Mouse (Mus musculus): ENCODE data around the gene Ctdnep1. TPM values are rescaled to one million over a fixed set of nuclear protein-coding genes. Genes with fewer than 3 reads are reported as not detected.
A peak's percentile ranks its signal among the peaks of the same experiment; 100 is the strongest.
"Not testable (repeated sequence)": the region's sequence is repeated elsewhere in the genome, so short reads cannot be mapped to it uniquely, and the experiment has no call there.

The Ctdnep1 gene
- total RNA-seq, 2 experiments from 2014 or later: 115 TPM

- no peak for DNase-seq (ENCODE audit: low spot score in 2 of 2)
- intact Hi-C loops (cut with DNase I): no loop called here
Observed at GRCm38 (mm10) chr11:69998567-69999491, 17.9 kb downstream of the Ctdnep1 start.

- intact Hi-C loops (cut with DNase I): no loop called here
- DNase-seq (ENCODE audit: low spot score in 2 of 2): no peak
Observed at GRCm38 (mm10) chr11:69999666-70000065, 18.7 kb downstream of the Ctdnep1 start.

DNA sequence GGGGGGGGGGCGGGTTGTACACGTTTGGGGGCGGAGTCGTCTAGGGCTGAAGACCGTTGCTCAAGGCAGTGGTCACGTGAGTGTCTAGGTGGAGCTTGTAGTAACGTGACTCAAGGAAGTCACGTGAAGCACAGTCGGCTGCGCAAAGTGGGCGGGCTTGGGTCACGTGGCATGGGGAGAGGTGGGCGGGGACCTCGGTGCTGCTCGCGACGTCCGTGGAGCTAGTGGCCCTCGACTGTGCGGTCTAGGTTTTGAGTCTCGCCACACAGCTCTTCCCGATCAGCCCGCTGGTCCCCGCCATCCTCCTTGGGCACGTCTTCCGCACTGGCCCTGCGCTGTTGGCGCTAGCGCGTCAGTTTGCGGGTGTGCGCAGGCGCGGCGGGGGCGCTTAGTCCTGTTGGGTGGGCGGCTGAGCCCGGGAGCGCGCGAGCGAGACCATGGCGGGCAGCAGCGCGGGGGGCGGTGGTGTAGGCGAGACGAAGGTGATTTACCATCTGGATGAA lies 19.5 kb downstream of the Ctdnep1 start, which contains the start of gene Dvl2:
Gene Dvl2, plus strand, starts transcription at position 200 of the 503 bp plus-strand sequence.
- peak; percentile 92 to 97 for DNase-seq (ENCODE audit: low spot score in 2 of 2)
- intact Hi-C loops (cut with DNase I): no loop called here

DNA sequence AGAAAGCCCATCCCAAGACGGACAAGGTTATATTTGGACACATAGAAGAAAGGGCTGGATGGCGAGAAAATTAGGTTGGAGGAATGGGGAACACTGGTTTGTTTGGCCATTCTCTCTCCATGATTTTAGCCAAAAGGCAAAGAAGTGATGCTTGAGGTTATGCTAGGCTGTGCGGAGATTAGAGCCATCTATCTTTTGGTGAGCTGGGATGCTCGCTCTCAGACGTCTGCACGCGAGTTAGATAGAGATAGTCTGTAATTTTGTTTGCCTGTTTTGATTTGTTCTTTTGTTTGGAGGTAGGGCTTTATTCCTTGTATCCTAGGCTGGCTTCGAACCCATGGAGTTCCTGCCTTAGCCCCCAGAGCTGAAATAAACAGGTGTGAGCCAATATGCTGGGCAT lies 20.2 kb downstream of the Ctdnep1 start:
- intact Hi-C loops (cut with DNase I): no loop called here
- no peak for DNase-seq (ENCODE audit: low spot score in 2 of 2)

DNA sequence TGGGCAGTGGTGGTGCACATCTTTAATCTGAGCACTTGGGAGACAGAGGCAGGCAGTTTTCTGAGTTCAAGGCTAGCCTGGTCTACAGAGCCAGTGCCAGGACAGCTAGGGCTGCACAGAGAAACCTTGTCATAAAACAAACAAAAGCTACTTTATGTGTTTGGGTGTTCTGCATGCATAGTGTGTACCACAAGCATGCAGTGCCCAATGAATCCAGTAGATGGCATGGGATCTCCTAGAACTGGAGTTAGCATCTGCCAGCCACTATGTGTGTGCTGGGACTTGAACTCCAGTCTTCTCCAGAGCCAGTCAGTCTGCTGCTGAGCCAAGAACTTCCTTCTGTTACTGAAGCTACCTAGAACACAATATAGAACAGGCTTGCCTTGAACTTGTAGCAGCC lies 20.9 kb downstream of the Ctdnep1 start:
- intact Hi-C loops (cut with DNase I): no loop called here
- no peak for DNase-seq (ENCODE audit: low spot score in 2 of 2)

GRCm38 (mm10) chr11:70002471-70002870 lies 21.5 kb downstream of the Ctdnep1 start:
- intact Hi-C loops (cut with DNase I): no loop called here
- no peak for DNase-seq (ENCODE audit: low spot score in 2 of 2)

GRCm38 (mm10) chr11:70005521-70005920 lies 24.6 kb downstream of the Ctdnep1 start:
- intact Hi-C loops (cut with DNase I): no loop called here
- DNase-seq (ENCODE audit: low spot score in 2 of 2): no peak

DNA sequence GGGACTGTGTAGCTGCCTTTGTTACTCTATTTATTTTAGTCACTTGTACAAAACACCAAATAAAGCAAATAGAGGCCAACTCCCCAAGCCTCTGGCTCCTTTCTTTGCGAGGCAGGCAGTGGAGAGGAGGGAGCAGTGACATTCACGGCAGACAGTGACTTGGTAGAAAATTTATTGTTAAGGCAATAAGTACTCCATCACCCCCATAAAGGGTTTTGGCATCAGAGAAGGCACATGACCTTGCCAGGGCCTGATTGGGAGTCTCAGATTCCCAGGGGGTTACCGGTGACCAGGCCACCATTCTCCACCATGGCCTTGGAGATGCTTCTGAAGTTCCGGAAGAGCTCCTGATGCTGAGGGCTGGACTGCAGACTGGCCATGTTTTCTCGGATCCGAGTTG lies 29.1 kb downstream of the Ctdnep1 start:
- no peak for DNase-seq (ENCODE audit: low spot score in 2 of 2)
- intact Hi-C loops (cut with DNase I): no loop called here

- intact Hi-C loops (cut with DNase I): no loop called here
Observed at GRCm38 (mm10) chr11:70010548-70010947, 29.6 kb downstream of the Ctdnep1 start.

DNA sequence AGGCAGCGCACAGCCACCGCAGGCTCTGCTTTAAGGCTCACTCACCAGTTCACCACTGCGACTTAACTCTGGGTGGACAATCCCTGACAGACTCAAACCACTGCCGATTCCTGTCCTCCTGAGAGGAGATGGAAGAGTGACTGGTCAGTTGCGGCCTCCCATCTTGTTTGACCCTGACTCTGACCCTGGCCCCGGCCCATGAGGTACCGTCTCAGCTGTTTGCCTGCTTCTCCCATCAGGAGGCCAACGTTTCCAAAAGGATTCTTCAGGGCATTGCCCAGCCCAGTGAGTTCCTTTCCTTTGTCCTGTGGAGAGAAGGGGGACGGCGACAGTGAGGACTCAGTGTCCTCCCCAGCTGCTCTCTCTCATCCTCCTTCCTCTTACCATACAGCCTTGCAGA lies 30.0 kb downstream of the Ctdnep1 start:
- intact Hi-C loops (cut with DNase I): no loop called here
- no peak for DNase-seq (ENCODE audit: low spot score in 2 of 2)

More at GRCm38 (mm10) chr11:70010548-70010947, 29.6 kb downstream of the Ctdnep1 start:
- DNase-seq (ENCODE audit: low spot score in 2 of 2): no peak

GRCm38 (mm10) chr11:70012931-70013330 lies 32.0 kb downstream of the Ctdnep1 start:
- intact Hi-C loops (cut with DNase I): no loop called here
- no peak for DNase-seq (ENCODE audit: low spot score in 2 of 2)

- intact Hi-C loops (cut with DNase I): no loop called here
- DNase-seq (ENCODE audit: low spot score in 2 of 2): no peak
Observed at GRCm38 (mm10) chr11:70013408-70013807, 32.5 kb downstream of the Ctdnep1 start.

GRCm38 (mm10) chr11:70014051-70014450 lies 33.1 kb downstream of the Ctdnep1 start:
- intact Hi-C loops (cut with DNase I): no loop called here
- DNase-seq (ENCODE audit: low spot score in 2 of 2): no peak

GRCm38 (mm10) chr11:70014880-70015558 lies 34.1 kb downstream of the Ctdnep1 start, which contains the start of gene Acadvl:
TSS of gene Acadvl (minus strand) at chr11:70015411.
- peak; percentile 74 to 86 for DNase-seq (ENCODE audit: low spot score in 2 of 2)
- intact Hi-C loops (cut with DNase I): no loop called here

DNA sequence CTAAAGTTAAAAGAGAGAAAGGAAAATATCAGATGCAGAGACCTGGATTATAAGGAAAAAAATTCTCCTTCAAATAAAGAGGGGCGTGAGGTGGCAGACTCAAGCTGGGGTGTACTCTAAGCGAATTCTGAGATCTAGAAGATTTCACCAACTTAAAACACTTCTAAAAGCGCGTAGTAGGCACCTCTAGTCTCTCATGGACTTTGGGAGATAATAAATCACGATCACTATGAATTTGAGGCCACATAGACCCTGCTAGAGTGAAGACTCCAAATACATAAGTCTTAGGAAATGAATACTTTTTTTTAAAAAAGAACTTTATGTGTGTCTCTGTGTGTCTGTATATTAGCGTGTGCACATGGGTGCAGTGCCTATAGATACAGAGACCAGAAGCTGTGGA lies 34.7 kb downstream of the Ctdnep1 start:
- intact Hi-C loops (cut with DNase I): no loop called here
- no peak for DNase-seq (ENCODE audit: low spot score in 2 of 2)

GRCm38 (mm10) chr11:70016177-70016576 lies 35.2 kb downstream of the Ctdnep1 start:
- intact Hi-C loops (cut with DNase I); DNase-seq (ENCODE audit: low spot score in 2 of 2): not testable (repeated sequence)

DNA sequence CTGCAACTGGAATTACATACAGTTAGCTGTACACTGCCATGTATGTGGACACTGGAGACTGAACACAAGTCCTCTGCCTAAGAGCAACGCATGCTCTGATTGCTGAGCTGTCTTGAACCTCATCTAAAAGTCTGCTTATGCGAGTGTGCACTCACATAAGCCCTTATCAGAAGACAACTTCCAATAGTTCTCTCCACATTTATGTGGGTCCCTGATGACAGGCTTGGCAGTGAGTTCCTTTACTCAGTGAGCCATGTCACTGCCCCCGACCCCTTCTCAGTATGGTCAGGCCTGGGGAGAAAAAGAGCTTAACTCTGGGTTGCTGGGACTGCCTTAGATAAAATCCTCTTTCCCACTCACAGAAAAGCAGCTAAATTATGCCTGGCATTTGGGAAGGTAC lies 35.7 kb downstream of the Ctdnep1 start, which contains the start of gene Dlg4:
Gene Dlg4, plus strand, starts transcription at position 274 of the 400 bp plus-strand sequence.
- intact Hi-C loops (cut with DNase I): no loop called here
- DNase-seq (ENCODE audit: low spot score in 2 of 2): no peak

DNA sequence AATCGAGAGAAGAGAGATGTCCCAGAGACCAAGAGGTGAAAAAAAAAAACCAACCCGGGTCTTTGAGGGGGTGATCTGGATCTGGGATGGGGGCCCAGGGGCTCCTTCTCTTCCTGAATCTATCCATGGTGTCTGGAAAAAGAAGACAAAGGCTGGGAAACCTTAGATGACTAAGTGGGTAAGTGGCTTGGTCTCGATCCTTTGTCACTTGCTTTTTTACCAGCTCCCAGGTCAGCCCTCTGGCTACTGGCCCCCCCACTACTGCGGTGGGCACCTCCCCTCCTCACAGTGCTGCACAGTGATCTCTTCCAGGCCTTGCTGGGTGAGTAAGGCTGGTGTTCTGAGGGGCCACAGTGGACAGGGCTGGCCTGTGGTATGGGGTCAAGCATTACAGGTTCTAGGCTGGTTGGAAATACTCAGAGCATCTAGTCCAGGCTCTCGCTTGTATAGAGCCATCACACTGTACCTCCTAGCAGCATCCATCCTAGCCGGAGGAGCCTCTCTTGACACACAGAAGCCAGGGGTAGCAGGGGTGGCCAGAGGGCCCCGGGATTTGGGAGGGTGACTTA lies 36.3 kb downstream of the Ctdnep1 start:
- no peak for DNase-seq (ENCODE audit: low spot score in 2 of 2)
- intact Hi-C loops (cut with DNase I): no loop called here

DNA sequence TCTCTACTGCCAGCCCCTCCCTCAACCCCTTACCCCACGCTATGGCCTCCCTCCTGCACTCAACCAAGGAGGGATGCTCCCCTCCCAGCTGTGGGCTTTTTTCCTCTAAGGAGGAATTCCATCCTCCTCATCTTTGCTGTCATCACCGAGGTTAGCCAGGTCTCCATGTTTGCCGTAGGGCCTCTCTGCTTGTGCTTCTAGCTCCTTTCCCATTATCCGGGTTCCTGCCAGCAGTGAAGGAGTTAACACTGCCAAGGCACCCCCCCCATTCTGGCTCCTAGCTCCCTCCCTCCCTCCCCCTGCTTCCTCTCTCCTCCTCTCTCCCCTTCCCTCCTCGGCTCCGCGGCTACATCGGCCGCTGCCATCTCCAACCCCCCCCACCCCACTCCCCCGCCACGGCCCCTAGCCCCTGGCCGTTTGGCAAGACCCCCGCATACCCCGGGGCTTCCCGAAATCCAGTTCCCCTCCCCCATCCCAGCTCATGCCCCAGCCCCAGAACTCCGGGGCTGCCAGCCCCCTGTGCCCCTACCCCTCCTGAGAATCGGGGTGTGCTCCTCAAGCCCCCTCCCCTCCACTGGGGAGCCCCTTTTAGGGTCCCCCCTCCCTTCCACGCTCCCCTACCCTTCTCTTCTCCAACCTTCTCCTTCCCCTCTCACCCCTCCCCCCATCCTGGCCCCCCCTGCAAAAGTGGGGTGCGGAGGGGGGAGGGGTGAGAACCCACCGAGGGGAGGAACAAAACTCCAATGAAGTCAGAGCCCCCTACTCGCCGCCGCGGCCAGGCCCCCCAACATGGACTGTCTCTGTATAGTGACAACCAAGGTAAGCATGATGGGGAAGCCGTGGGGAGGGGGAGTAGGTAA lies 37.4 kb downstream of the Ctdnep1 start:
- intact Hi-C loops (cut with DNase I): no loop called here
- DNase-seq (ENCODE audit: low spot score in 2 of 2): peak; percentile 80 to 85
